Mouse (Mus musculus): ENCODE results near the gene Mapkapk3.
"Not testable (repeated sequence)": the region's sequence is repeated elsewhere in the genome, so short reads cannot be mapped to it uniquely, and the experiment has no call there.

The Mapkapk3 gene

GRCm38 (mm10) chr9:107307886-107308285 is 18.2 kb upstream of the Mapkapk3 start:
- in situ Hi-C loops (cut with MseI, MboI), result no loop called here

GRCm38 (mm10) chr9:107307099-107307872 is 17.6 kb upstream of the Mapkapk3 start:
- in situ Hi-C loops (cut with MseI, MboI), result no loop called here

GRCm38 (mm10) chr9:107306673-107307072 is 17.0 kb upstream of the Mapkapk3 start:
- in situ Hi-C loops (cut with MseI, MboI), result not testable (repeated sequence)

- in situ Hi-C loops (cut with MseI, MboI), result no loop called here
These were observed 16.2 kb upstream of the Mapkapk3 start for GRCm38 (mm10) chr9:107305601-107306542.

- in situ Hi-C loops (cut with MseI, MboI), result no loop called here
These were observed 15.3 kb upstream of the Mapkapk3 start for GRCm38 (mm10) chr9:107305012-107305411.

- in situ Hi-C loops (cut with MseI, MboI), result no loop called here
These were observed 14.7 kb upstream of the Mapkapk3 start for GRCm38 (mm10) chr9:107304383-107304782.

GRCm38 (mm10) chr9:107303900-107304299 is 14.2 kb upstream of the Mapkapk3 start:
- in situ Hi-C loops (cut with MseI, MboI), result no loop called here

- in situ Hi-C loops (cut with MseI, MboI), result no loop called here
These were observed 13.6 kb upstream of the Mapkapk3 start for GRCm38 (mm10) chr9:107303121-107303820.

- in situ Hi-C loops (cut with MseI, MboI), result no loop called here
These were observed 12.9 kb upstream of the Mapkapk3 start for GRCm38 (mm10) chr9:107302592-107302991.

- in situ Hi-C loops (cut with MseI, MboI), result no loop called here
These were observed 12.1 kb upstream of the Mapkapk3 start for GRCm38 (mm10) chr9:107301554-107302331.

GRCm38 (mm10) chr9:107300224-107300973 is 10.7 kb upstream of the Mapkapk3 start:
- in situ Hi-C loops (cut with MseI, MboI), result no loop called here

GRCm38 (mm10) chr9:107299783-107300182 is 10.1 kb upstream of the Mapkapk3 start:
- in situ Hi-C loops (cut with MseI, MboI), result loop anchor here in 1 of 2 experiments (5.0 kb wide), 1 partner anchor 38 kb away; the partner anchor contains the start of gene Hemk1

GRCm38 (mm10) chr9:107298876-107299275 is 9.2 kb upstream of the Mapkapk3 start:
- in situ Hi-C loops (cut with MseI, MboI), result loop anchor here in 1 of 2 experiments (5.0 kb wide), 1 partner anchor 38 kb away; the partner anchor contains the start of gene Hemk1

GRCm38 (mm10) chr9:107298059-107298780 is 8.5 kb upstream of the Mapkapk3 start:
- in situ Hi-C loops (cut with MseI, MboI), result loop anchor here in 1 of 2 experiments (5.0 kb wide), 1 partner anchor 39 kb away; the partner anchor contains the start of gene Hemk1

- in situ Hi-C loops (cut with MseI, MboI), result loop anchor here in 1 of 2 experiments (5.0 kb wide), 1 partner anchor 40 kb away; the partner anchor contains the start of gene Hemk1
These were observed 8.0 kb upstream of the Mapkapk3 start for GRCm38 (mm10) chr9:107297658-107298057.

GRCm38 (mm10) chr9:107297059-107297458 is 7.4 kb upstream of the Mapkapk3 start:
- in situ Hi-C loops (cut with MseI, MboI), result loop anchor here in 1 of 2 experiments (5.0 kb wide), 1 partner anchor 40 kb away; the partner anchor contains the start of gene Hemk1

GRCm38 (mm10) chr9:107296501-107296965 is 6.9 kb upstream of the Mapkapk3 start:
- in situ Hi-C loops (cut with MseI, MboI), result loop anchor here in 1 of 2 experiments (5.0 kb wide), 1 partner anchor 41 kb away; the partner anchor contains the start of gene Hemk1

GRCm38 (mm10) chr9:107296041-107296440 is 6.4 kb upstream of the Mapkapk3 start:
- in situ Hi-C loops (cut with MseI, MboI), result loop anchor here in 1 of 2 experiments (5.0 kb wide), 1 partner anchor 41 kb away; the partner anchor contains the start of gene Hemk1

GRCm38 (mm10) chr9:107296016-107296040 is 6.2 kb upstream of the Mapkapk3 start, which contains the start of gene Cish:
Gene Cish (plus strand): TSS chr9:107296026.
- in situ Hi-C loops (cut with MseI, MboI), result loop anchor here in 1 of 2 experiments (5.0 kb wide), 1 partner anchor 41 kb away; the partner anchor contains the start of gene Hemk1
